10 mouse cellular contexts compared by ENCODE assay signal in genomic region chr5:148615706-148616366, GRCm38 (mm10).
A peak's percentile ranks its signal among the peaks of the same experiment; 100 is the strongest.
DNase-seq lines count a peak whose midpoint lies in the region; ATAC-seq and TF ChIP-seq lines count a peak whose summit lies in the region.
"Had no signal": no experiment of that assay in that cellular context is flagged by ENCODE, and none has a peak within 500 bp of the region (broad histone marks: within the 10 kb centered on the region; RNA-seq: fewer than 3 reads in every experiment).

No protein-coding gene starts in this region.

- no peak overlapping the region for H3K9ac ChIP-seq in kidney, embryonic 14.5 days (ENCODE audit: low read depth, low read length)
- H3K9ac ChIP-seq in forebrain, postnatal 0 days: no peak overlapping the region
- H3K9ac ChIP-seq in limb, embryonic 12.5 days (replicated peaks): no peak overlapping the region; the same call in 1 of the 2 replicates
- H3K9ac ChIP-seq in liver, embryonic 11.5 days (ENCODE audit: low read depth, low read length): no peak overlapping the region

- H3K4me1 ChIP-seq in kidney, embryonic 14.5 days (ENCODE audit: control insufficient read depth, insufficient read depth, low read length): peaks cover 5% of the 10 kb centered on the region; the same call in 1 of the 2 replicates
- H3K4me1 ChIP-seq in kidney, adult 2 months (ENCODE audit: control insufficient read depth, insufficient read depth, low read length): no peaks in the 10 kb centered on the region
- no peaks in the 10 kb centered on the region for H3K4me1 ChIP-seq in forebrain, postnatal 0 days (ENCODE audit: insufficient read depth)
- peaks cover 7% of the 10 kb centered on the region for H3K4me1 ChIP-seq in limb, embryonic 12.5 days (replicated peaks)
- no peaks in the 10 kb centered on the region for H3K4me1 ChIP-seq in liver, embryonic 11.5 days (replicated peaks; ENCODE audit: control insufficient read depth, insufficient read depth, low read length)
- H3K4me1 ChIP-seq: megakaryocyte, embryonic 14.5 days had no signal

- H3K4me3 ChIP-seq in kidney, embryonic 14.5 days (ENCODE audit: low read length): no peak overlapping the region
- no peak overlapping the region for H3K4me3 ChIP-seq in kidney, adult 2 months (ENCODE audit: insufficient read depth, low read depth, low read length)
- no peak overlapping the region for H3K4me3 ChIP-seq in forebrain, postnatal 0 days (ENCODE audit: low read depth, low read length)
- no peak overlapping the region for H3K4me3 ChIP-seq in limb, embryonic 12.5 days (replicated peaks)
- H3K4me3 ChIP-seq in liver, embryonic 11.5 days (ENCODE audit: low read depth, low read length): no peak overlapping the region
- H3K4me3 ChIP-seq: megakaryocyte, embryonic 14.5 days had no signal

- H3K27me3 ChIP-seq in kidney, embryonic 14.5 days (ENCODE audit: control insufficient read depth, insufficient read depth, low read length): no peaks in the 10 kb centered on the region
- H3K27me3 ChIP-seq in kidney, adult 2 months (replicated peaks; ENCODE audit: control insufficient read depth, insufficient read depth, low read length): no peaks in the 10 kb centered on the region
- no peaks in the 10 kb centered on the region for H3K27me3 ChIP-seq in forebrain, postnatal 0 days (ENCODE audit: insufficient read depth, low read length)
- H3K27me3 ChIP-seq in limb, embryonic 12.5 days: no peaks in the 10 kb centered on the region
- H3K27me3 ChIP-seq in liver, embryonic 11.5 days (replicated peaks; ENCODE audit: control insufficient read depth, insufficient read depth, low read length): no peaks in the 10 kb centered on the region
- H3K27me3 ChIP-seq: megakaryocyte, embryonic 14.5 days had no signal

- H3K36me3 ChIP-seq in kidney, embryonic 14.5 days (ENCODE audit: control insufficient read depth, insufficient read depth, low read length): no peaks in the 10 kb centered on the region
- H3K36me3 ChIP-seq in kidney, adult 2 months (ENCODE audit: control insufficient read depth, insufficient read depth, low read length): no peaks in the 10 kb centered on the region
- no peaks in the 10 kb centered on the region for H3K36me3 ChIP-seq in forebrain, postnatal 0 days (ENCODE audit: insufficient read depth)
- no peaks in the 10 kb centered on the region for H3K36me3 ChIP-seq in limb, embryonic 12.5 days
- no peaks in the 10 kb centered on the region for H3K36me3 ChIP-seq in liver, embryonic 11.5 days (ENCODE audit: control insufficient read depth, insufficient read depth, low read length)
- H3K36me3 ChIP-seq: G1E had no signal

- H3K9me3 ChIP-seq in kidney, embryonic 14.5 days (ENCODE audit: control insufficient read depth, low read length): no peaks in the 10 kb centered on the region
- H3K9me3 ChIP-seq in forebrain, postnatal 0 days (ENCODE audit: low read length): no peaks in the 10 kb centered on the region
- peaks cover 8% of the 10 kb centered on the region; the same call in 1 of the 2 replicates for H3K9me3 ChIP-seq in limb, embryonic 12.5 days
- no peaks in the 10 kb centered on the region for H3K9me3 ChIP-seq in liver, embryonic 11.5 days (ENCODE audit: control insufficient read depth, low read length)

- no peak for TF ChIP-seq POLR2A in kidney, adult 2 months (IDR thresholded peaks at IDR 0.05; ENCODE audit: low read depth, low read length)

- 36% methylated on average over 10 of the region's 10 CpGs for WGBS in kidney, embryonic 14.5 days
- WGBS in kidney, adult 2 months: 45% methylated on average over 10 of the region's 10 CpGs
- 15% methylated on average over 10 of the region's 10 CpGs for WGBS in forebrain, postnatal 0 days
- WGBS in limb, embryonic 12.5 days: 36% methylated on average over 10 of the region's 10 CpGs
- WGBS in liver, embryonic 11.5 days: 65% methylated on average over 10 of the region's 10 CpGs

- H3K4me2 ChIP-seq in kidney, embryonic 14.5 days (replicated peaks; ENCODE audit: low read depth, low read length): no peak overlapping the region
- H3K4me2 ChIP-seq in forebrain, postnatal 0 days (ENCODE audit: low read depth): no peak overlapping the region
- no peak overlapping the region; the same call in 1 of the 2 replicates for H3K4me2 ChIP-seq in limb, embryonic 12.5 days
- no peak overlapping the region for H3K4me2 ChIP-seq in liver, embryonic 11.5 days

- ATAC-seq in kidney, embryonic 14.5 days (ENCODE audit: low FRiP score, low TSS enrichment): peak; percentile 76
- ATAC-seq in forebrain, postnatal 0 days: peak; percentile 68
- peak; percentile 75; the same call in 1 of the 2 replicates for ATAC-seq in limb, embryonic 12.5 days (ENCODE audit: insufficient number of reproducible peaks, insufficient read depth, low FRiP score, low TSS enrichment, low read depth)
- ATAC-seq in liver, embryonic 11.5 days (replicated peaks; ENCODE audit: low FRiP score): no peak

- H3K27ac ChIP-seq in kidney, embryonic 14.5 days (ENCODE audit: low read depth, low read length): no peak overlapping the region
- H3K27ac ChIP-seq in kidney, adult 2 months (ENCODE audit: insufficient read depth, low read depth, low read length): no peak overlapping the region
- H3K27ac ChIP-seq in forebrain, postnatal 0 days (ENCODE audit: low read depth, low read length): no peak overlapping the region
- H3K27ac ChIP-seq in limb, embryonic 12.5 days: peak overlapping the region; percentile 24; the same call in 1 of the 2 replicates
- no peak overlapping the region for H3K27ac ChIP-seq in liver, embryonic 11.5 days (ENCODE audit: low read depth, low read length)

- intact Hi-C loops in left cerebral cortex, postnatal 36 days (cut with DNase I): no loop called here

- no peak for TF ChIP-seq CTCF in kidney, adult 2 months (conservative IDR thresholded peaks at IDR 0.05; ENCODE audit: insufficient read depth, insufficient read length, low read depth, low read length)
- no peak for TF ChIP-seq CTCF in forebrain, postnatal 0 days (IDR thresholded peaks at IDR 0.05; ENCODE audit: low read depth)

- no peak for DNase-seq in kidney, adult 2 months
- DNase-seq in cerebellum, postnatal 10 days: peak; percentile 93 to 96
- no peak for DNase-seq in forebrain, postnatal 0 days
- DNase-seq in liver, embryonic 11.5 days (ENCODE audit: low spot score): no peak
- no peak for DNase-seq in Muller cell, postnatal 12 days (ENCODE audit: inconsistent ontology term)
- no peak for DNase-seq in left cerebral cortex, postnatal 36 days (ENCODE audit: low spot score in 2 of 2)

Comparison
In these comparisons a context has a peak if more than half of its experiments do, and no peak if none do; other contexts are left out.
1. DNase-seq: peak in cerebellum, postnatal 10 days (2 of 2); none in kidney, adult 2 months (single experiment), forebrain, postnatal 0 days (single experiment), liver, embryonic 11.5 days (single experiment), Muller cell, postnatal 12 days (single experiment) and left cerebral cortex, postnatal 36 days (0 of 2).